Mouse (Mus musculus): ENCODE measurements around the gene Slc35c1. TPM values are rescaled to one million over a fixed set of nuclear protein-coding genes. Genes with fewer than 3 reads are reported as not detected.

Gene Slc35c1
- polyA plus RNA-seq, 1 experiment from 2014 or later, result 13.6 TPM

DNA sequence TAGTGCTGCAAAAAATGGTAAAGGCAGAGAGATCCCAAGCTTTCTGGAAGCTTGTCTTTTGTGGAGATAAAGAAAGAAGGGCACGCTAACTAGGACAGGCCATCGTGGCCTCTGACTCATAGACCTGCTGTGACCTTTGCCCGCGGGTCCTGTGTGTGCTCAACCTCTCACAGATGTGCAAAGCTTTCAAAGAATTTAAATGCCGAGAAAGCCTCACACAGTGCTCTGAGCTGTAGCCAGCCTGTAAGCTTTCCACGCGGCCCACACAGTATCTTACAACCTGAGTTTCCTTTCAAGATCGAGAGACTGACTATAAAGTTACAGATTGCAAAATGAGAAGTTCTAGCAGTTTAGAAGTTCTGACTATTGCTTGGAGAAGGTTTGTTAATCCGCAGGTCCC is 14.4 kb downstream of the Slc35c1 start:
- H3K4me3 ChIP-seq (ENCODE audit: low read length), result no peak overlapping the region
- H3K9me3 ChIP-seq (ENCODE audit: control insufficient read depth, low read length), result no peaks in the 10 kb centered on the region
- no peak overlapping the region for H3K27ac ChIP-seq (ENCODE audit: low read depth, low read length)
- ATAC-seq (ENCODE audit: low FRiP score, low TSS enrichment), result no peak
- H3K9ac ChIP-seq (ENCODE audit: low read depth, low read length), result no peak overlapping the region
- H3K27me3 ChIP-seq (ENCODE audit: control insufficient read depth, insufficient read depth, low read length), result no peaks in the 10 kb centered on the region
- WGBS, result 60% methylated on average over 9 of the region's 9 CpGs
- H3K4me2 ChIP-seq (replicated peaks; ENCODE audit: low read depth, low read length), result no peak overlapping the region
- no peaks in the 10 kb centered on the region for H3K4me1 ChIP-seq (ENCODE audit: control insufficient read depth, insufficient read depth, low read length)
- H3K36me3 ChIP-seq (ENCODE audit: control insufficient read depth, insufficient read depth, low read length), result no peaks in the 10 kb centered on the region

DNA sequence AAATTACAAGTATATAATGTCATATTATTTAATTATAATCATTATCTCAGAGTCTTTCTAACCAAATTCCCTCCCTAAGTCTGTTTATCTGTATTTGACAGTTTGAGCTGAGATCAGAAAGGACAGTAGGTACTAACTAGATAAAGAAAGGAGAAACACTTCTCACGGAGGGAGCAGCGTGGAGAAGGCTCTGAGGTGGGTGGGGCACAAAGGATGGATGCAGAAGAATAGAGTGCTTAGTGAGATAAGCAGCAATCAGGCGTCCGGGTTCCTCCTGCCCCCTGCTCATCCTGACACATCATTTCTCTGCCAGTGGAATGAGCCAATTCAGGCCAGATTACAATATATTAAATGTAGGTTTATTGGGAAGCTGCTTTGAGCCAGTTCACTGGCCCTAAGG is 16.0 kb downstream of the Slc35c1 start:
- H3K4me2 ChIP-seq (replicated peaks; ENCODE audit: low read depth, low read length), result no peak overlapping the region
- H3K9me3 ChIP-seq (ENCODE audit: control insufficient read depth, low read length), result no peaks in the 10 kb centered on the region
- no peak for ATAC-seq (ENCODE audit: low FRiP score, low TSS enrichment)
- H3K4me1 ChIP-seq (ENCODE audit: control insufficient read depth, insufficient read depth, low read length), result no peaks in the 10 kb centered on the region
- H3K27me3 ChIP-seq (ENCODE audit: control insufficient read depth, insufficient read depth, low read length), result no peaks in the 10 kb centered on the region
- H3K4me3 ChIP-seq (ENCODE audit: low read length), result no peak overlapping the region
- H3K27ac ChIP-seq (ENCODE audit: low read depth, low read length), result no peak overlapping the region
- whole genome bisulfite sequencing, result 64% methylated on average over 4 of the region's 4 CpGs
- H3K9ac ChIP-seq (ENCODE audit: low read depth, low read length), result no peak overlapping the region
- H3K36me3 ChIP-seq (ENCODE audit: control insufficient read depth, insufficient read depth, low read length), result no peaks in the 10 kb centered on the region

DNA sequence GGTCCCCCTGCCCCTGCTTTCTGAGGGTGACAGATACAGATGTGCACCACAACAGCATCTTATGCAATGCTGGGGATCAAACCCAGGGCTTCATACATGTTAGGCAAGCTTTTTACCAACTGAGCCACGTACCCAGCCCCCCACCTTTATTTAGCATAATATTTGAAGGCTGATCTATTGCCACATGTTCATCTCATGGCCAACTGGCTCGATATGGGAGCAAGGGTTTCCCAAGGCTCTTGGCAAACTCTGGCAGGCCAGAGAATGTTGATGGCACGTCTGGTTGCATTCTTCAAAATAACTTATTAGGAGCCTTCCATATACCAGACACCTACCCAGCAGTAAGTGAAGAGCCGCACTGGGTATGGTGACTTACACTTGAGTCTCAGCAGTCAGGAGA is 17.0 kb downstream of the Slc35c1 start:
- Histone ChIP-seq H3K9ac (ENCODE audit: low read depth, low read length) (no peak overlapping the region), H3K27ac (ENCODE audit: low read depth, low read length) (no peak overlapping the region), H3K9me3 (ENCODE audit: control insufficient read depth, low read length) (no peaks in the 10 kb centered on the region), H3K36me3 (ENCODE audit: control insufficient read depth, insufficient read depth, low read length) (no peaks in the 10 kb centered on the region), H3K4me3 (ENCODE audit: low read length) (no peak overlapping the region), H3K27me3 (ENCODE audit: control insufficient read depth, insufficient read depth, low read length) (no peaks in the 10 kb centered on the region), H3K4me2 (replicated peaks; ENCODE audit: low read depth, low read length) (no peak overlapping the region), H3K4me1 (ENCODE audit: control insufficient read depth, insufficient read depth, low read length) (no peaks in the 10 kb centered on the region)
- WGBS, result 85% methylated on average over 4 of the region's 4 CpGs
- no peak for ATAC-seq (ENCODE audit: low FRiP score, low TSS enrichment)

DNA sequence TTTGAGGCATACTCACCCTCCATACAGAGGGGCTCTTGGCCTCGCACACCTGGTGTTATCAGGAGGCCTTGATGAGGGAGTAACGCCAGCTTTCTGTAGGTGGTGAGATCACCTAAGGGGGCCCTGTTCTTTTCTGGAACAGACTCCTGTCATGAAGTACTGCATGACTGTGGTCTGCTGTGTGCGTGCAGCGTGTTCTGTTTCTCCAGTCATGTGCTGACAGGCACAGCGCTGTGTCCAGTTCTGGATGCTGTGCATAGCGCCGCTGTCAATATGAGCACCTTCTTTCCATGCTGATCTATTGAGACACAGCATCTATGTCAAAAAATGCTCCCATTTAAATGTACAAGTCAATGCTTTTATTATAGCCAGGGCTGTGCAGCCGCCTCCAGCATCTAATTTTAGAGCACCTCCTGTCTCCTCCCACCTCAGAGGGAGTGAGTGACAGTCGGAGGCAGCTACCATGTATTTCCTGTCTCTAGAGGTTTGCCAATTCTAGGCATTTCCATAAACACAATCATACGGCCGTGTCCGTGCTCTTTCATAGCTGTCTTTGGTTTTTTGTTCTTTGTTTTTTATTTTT is 17.8 kb downstream of the Slc35c1 start:
- no peaks in the 10 kb centered on the region for H3K27me3 ChIP-seq (ENCODE audit: control insufficient read depth, insufficient read depth, low read length)
- 75% methylated on average over 12 of the region's 12 CpGs for WGBS
- H3K4me3 ChIP-seq (ENCODE audit: low read length), result no peak overlapping the region
- ATAC-seq (ENCODE audit: low FRiP score, low TSS enrichment), result no peak
- no peaks in the 10 kb centered on the region for H3K9me3 ChIP-seq (ENCODE audit: control insufficient read depth, low read length)
- H3K27ac ChIP-seq (ENCODE audit: low read depth, low read length), result no peak overlapping the region
- no peaks in the 10 kb centered on the region for H3K4me1 ChIP-seq (ENCODE audit: control insufficient read depth, insufficient read depth, low read length)
- H3K36me3 ChIP-seq (ENCODE audit: control insufficient read depth, insufficient read depth, low read length), result no peaks in the 10 kb centered on the region
- no peak overlapping the region for H3K9ac ChIP-seq (ENCODE audit: low read depth, low read length)
- no peak overlapping the region for H3K4me2 ChIP-seq (replicated peaks; ENCODE audit: low read depth, low read length)

DNA sequence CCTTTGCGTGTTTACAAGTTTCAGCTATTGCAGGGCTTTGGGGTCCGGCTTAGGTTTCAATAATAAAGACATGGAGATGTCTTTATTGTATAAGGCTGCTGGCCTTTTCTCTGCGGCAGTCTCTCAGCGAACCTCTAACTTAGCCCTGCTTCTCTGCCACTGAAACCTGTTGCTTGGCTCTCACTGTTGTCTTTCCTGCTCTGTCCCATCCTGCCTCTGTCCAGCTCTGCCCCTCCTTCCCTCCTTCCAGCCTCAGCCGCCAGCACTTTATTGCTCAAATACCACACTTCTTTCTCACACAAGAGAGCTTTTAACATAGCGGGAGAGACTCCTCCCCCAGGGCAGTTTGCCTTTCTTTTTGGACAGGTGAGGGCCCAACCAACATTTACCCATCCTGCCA is 19.9 kb downstream of the Slc35c1 start:
- 46% methylated on average over 6 of the region's 6 CpGs for WGBS
- Histone ChIP-seq H3K9me3 (ENCODE audit: control insufficient read depth, low read length) (no peaks in the 10 kb centered on the region), H3K4me1 (ENCODE audit: control insufficient read depth, insufficient read depth, low read length) (no peaks in the 10 kb centered on the region), H3K4me3 (ENCODE audit: low read length) (no peak overlapping the region), H3K4me2 (replicated peaks; ENCODE audit: low read depth, low read length) (no peak overlapping the region), H3K36me3 (ENCODE audit: control insufficient read depth, insufficient read depth, low read length) (no peaks in the 10 kb centered on the region), H3K27me3 (ENCODE audit: control insufficient read depth, insufficient read depth, low read length) (no peaks in the 10 kb centered on the region; the same call in 1 of the 2 replicates), H3K27ac (ENCODE audit: low read depth, low read length) (no peak overlapping the region), H3K9ac (ENCODE audit: low read depth, low read length) (no peak overlapping the region)
- no peak for ATAC-seq (ENCODE audit: low FRiP score, low TSS enrichment)

DNA sequence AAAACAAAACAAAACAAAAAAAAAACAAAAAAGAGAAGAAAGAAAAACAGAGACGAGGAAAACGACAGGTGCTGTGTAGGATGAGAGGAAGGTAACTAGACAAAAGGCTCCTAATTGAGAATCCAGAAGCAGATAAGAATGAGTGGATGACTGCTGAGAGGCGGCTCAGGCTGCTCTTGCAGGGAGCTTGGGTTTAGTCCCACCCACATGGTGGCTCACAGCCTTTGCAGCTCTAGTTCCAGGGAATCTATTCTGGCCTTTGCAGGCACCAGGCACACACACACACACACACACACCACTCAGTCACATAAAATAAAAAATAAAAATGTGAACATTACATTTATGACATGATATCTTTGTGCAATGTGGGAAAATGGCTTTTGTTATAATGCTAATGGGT is 21.8 kb downstream of the Slc35c1 start:
- whole genome bisulfite sequencing, result 76% methylated on average over 3 of the region's 3 CpGs
- no peak overlapping the region for H3K4me2 ChIP-seq (replicated peaks; ENCODE audit: low read depth, low read length)
- ATAC-seq (ENCODE audit: low FRiP score, low TSS enrichment), result no peak
- H3K4me1 ChIP-seq (ENCODE audit: control insufficient read depth, insufficient read depth, low read length), result no peaks in the 10 kb centered on the region
- no peak overlapping the region for H3K27ac ChIP-seq (ENCODE audit: low read depth, low read length)
- H3K27me3 ChIP-seq (ENCODE audit: control insufficient read depth, insufficient read depth, low read length), result no peaks in the 10 kb centered on the region; the same call in 1 of the 2 replicates
- H3K9ac ChIP-seq (ENCODE audit: low read depth, low read length), result no peak overlapping the region
- H3K4me3 ChIP-seq (ENCODE audit: low read length), result no peak overlapping the region
- H3K36me3 ChIP-seq (ENCODE audit: control insufficient read depth, insufficient read depth, low read length), result no peaks in the 10 kb centered on the region
- no peaks in the 10 kb centered on the region for H3K9me3 ChIP-seq (ENCODE audit: control insufficient read depth, low read length)

DNA sequence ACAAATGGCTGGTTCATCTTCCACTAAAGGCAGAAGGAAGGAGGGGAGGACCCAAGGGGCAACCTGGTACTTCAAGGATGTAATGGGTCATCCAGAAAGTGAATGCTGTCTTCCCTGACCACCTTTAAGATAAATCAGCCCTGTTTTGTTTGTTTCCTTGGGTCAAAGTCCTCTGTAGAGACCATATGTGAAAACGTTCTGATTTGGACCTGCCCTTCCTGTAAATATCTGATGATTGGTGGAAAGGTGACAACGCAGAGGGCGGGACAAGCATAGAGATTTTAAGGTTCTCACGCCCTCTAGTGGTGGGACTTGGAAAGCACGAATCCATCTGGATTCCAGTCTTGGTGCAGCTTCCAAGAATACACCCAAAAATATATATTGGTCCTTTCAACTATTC is 22.5 kb downstream of the Slc35c1 start:
- Histone ChIP-seq H3K4me3 (ENCODE audit: low read length) (0 out of 2 replicates have a peak overlapping the region, but pooled peaks have one; percentile 4), H3K9ac (ENCODE audit: low read depth, low read length) (no peak overlapping the region), H3K9me3 (ENCODE audit: control insufficient read depth, low read length) (no peaks in the 10 kb centered on the region), H3K27ac (ENCODE audit: low read depth, low read length) (no peak overlapping the region), H3K27me3 (ENCODE audit: control insufficient read depth, insufficient read depth, low read length) (no peaks in the 10 kb centered on the region; the same call in 1 of the 2 replicates), H3K4me1 (ENCODE audit: control insufficient read depth, insufficient read depth, low read length) (peaks cover 4% of the 10 kb centered on the region), H3K4me2 (replicated peaks; ENCODE audit: low read depth, low read length) (0 out of 2 replicates have a peak overlapping the region, but pooled peaks have one; percentile 21), H3K36me3 (ENCODE audit: control insufficient read depth, insufficient read depth, low read length) (no peaks in the 10 kb centered on the region)
- WGBS, result 2% methylated on average over 5 of the region's 5 CpGs
- no peak for ATAC-seq (ENCODE audit: low FRiP score, low TSS enrichment)

DNA sequence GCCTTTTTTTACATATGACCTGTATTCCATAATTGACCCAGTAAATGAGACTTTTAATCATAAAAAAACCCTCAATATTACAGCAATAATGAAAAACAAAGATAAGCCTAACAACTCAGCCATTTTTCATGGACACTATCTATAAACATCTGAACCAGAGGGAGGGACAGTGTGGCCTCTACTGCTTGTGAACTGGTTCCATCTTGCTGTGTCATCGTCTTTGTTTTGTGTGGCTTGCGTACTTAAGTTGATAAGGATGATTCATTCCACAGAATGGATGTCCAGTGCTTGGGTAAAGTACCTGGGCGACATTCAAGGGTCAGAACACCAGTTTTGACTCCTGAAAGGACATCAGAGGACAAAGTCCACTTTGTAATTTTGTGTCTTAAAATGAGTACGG is 23.0 kb downstream of the Slc35c1 start:
- Histone ChIP-seq H3K9ac (ENCODE audit: low read depth, low read length) (no peak overlapping the region), H3K4me1 (ENCODE audit: control insufficient read depth, insufficient read depth, low read length) (peaks cover 9% of the 10 kb centered on the region), H3K27ac (ENCODE audit: low read depth, low read length) (no peak overlapping the region), H3K27me3 (ENCODE audit: control insufficient read depth, insufficient read depth, low read length) (no peaks in the 10 kb centered on the region; the same call in 1 of the 2 replicates), H3K4me3 (ENCODE audit: low read length) (no peak overlapping the region), H3K36me3 (ENCODE audit: control insufficient read depth, insufficient read depth, low read length) (no peaks in the 10 kb centered on the region), H3K9me3 (ENCODE audit: control insufficient read depth, low read length) (no peaks in the 10 kb centered on the region), H3K4me2 (replicated peaks; ENCODE audit: low read depth, low read length) (no peak overlapping the region)
- ATAC-seq (ENCODE audit: low FRiP score, low TSS enrichment), result no peak
- WGBS, result 82% methylated on average over 4 of the region's 4 CpGs

DNA sequence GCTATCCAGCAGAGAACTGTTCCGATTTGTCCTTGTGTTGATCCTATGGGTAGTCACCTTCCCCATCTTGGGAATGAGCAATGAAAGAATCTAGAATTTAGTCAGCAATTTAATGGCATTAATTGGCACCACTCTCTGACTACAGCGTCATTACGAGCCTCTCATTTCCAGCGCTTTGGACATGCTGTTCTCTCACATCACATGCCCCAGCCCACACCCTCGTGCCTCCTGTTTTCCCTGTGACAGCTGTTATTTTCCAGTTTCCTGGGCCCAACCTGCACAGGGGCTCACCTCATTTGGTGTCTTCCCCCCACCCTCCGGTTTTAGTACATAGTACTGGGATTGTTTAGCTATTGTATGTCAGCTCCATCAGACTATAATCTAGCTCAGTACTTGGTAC is 25.3 kb downstream of the Slc35c1 start:
- Histone ChIP-seq H3K27ac (ENCODE audit: low read depth, low read length) (no peak overlapping the region), H3K4me3 (ENCODE audit: low read length) (no peak overlapping the region), H3K9me3 (ENCODE audit: control insufficient read depth, low read length) (no peaks in the 10 kb centered on the region), H3K4me1 (ENCODE audit: control insufficient read depth, insufficient read depth, low read length) (peaks cover 27% of the 10 kb centered on the region), H3K27me3 (ENCODE audit: control insufficient read depth, insufficient read depth, low read length) (no peaks in the 10 kb centered on the region; the same call in 1 of the 2 replicates), H3K9ac (ENCODE audit: low read depth, low read length) (no peak overlapping the region), H3K4me2 (replicated peaks; ENCODE audit: low read depth, low read length) (no peak overlapping the region), H3K36me3 (ENCODE audit: control insufficient read depth, insufficient read depth, low read length) (no peaks in the 10 kb centered on the region)
- WGBS, result 54% methylated on average over 6 of the region's 6 CpGs
- no peak for ATAC-seq (ENCODE audit: low FRiP score, low TSS enrichment)

All from kidney, embryonic 14.5 days (tissue).